Mouse (Mus musculus) erythroblast, embryonic 14.5 days (primary cell): Measurements from ENCODE around the gene Srp14. TPM values are rescaled to one million over a fixed set of nuclear protein-coding genes. Genes with fewer than 3 reads are reported as not detected.

Source experiments
- H3K27me3 ChIP-seq: 2 replicates; pipeline ENCODE4 v1.6.1; 2012; ENCODE audit warnings: inconsistent platforms; ENCODE audit not compliant: control insufficient read depth
- H3K36me3 ChIP-seq: 2 replicates; pipeline ENCODE4 v1.6.1; 2012; ENCODE audit warnings: mild to moderate bottlenecking, inconsistent platforms; ENCODE audit not compliant: control insufficient read depth
- H3K4me1 ChIP-seq: 2 replicates; pipeline ENCODE4 v1.6.1; 2012; ENCODE audit warnings: inconsistent platforms; ENCODE audit not compliant: control insufficient read depth
- H3K4me3 ChIP-seq: replicated peaks from 2 replicates; pipeline ENCODE3; 2012; ENCODE audit warnings: moderate library complexity, mild to moderate bottlenecking, inconsistent platforms
- H3K9me3 ChIP-seq: 2 replicates; pipeline ENCODE4 v1.6.1; 2012; ENCODE audit warnings: low read length, inconsistent platforms, mixed read lengths; ENCODE audit not compliant: control insufficient read depth
- GATA1 ChIP-seq: IDR thresholded peaks from 2 replicates; pipeline ENCODE4 v1.6.1; 2012; ENCODE audit warnings: low read length, inconsistent platforms, mixed read lengths
- TAL1 ChIP-seq: IDR thresholded peaks from 3 replicates; pipeline ENCODE4 v1.6.1; 2012; ENCODE audit warnings: low read length, inconsistent platforms, mixed read lengths
- polyA plus RNA-seq: library from polyadenylated mRNA; stranded (reverse); fragments of >175 nt; gene quantifications from 2 replicates; pipeline ENCODE4 v1.2.3, GENCODE M21; 2012

Srp14 gene
- polyA plus RNA-seq, 1 experiment: 4.5 TPM

DNA sequence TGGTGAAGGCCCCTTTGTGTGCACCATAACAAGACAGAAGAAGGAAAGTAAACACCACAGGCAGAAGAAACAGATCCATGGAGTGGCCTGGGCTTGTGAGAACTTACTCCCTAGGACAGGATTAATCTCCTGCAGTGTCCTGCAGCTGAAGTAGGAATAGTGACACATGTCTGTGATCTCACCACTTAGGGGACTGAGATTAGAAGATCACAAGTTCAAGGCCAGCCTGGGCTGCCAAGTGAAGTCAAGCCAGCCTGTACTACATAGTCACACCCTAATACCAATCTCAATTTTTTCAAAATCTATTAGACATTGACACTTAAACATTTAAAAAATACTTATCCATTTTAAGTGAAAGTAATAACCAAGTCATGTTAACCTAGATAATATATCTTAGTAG is 11.2 kb downstream of the Srp14 start:
- H3K4me3 ChIP-seq: no peak overlapping the region
- no peaks in the 10 kb centered on the region for H3K9me3 ChIP-seq
- H3K4me1 ChIP-seq: no peaks in the 10 kb centered on the region
- TF ChIP-seq TAL1: no peak
- TF ChIP-seq GATA1: no peak
- peaks cover 76% of the 10 kb centered on the region for H3K36me3 ChIP-seq
- no peaks in the 10 kb centered on the region for H3K27me3 ChIP-seq

- no peak for TF ChIP-seq TAL1
- no peak overlapping the region for H3K4me3 ChIP-seq
- H3K4me1 ChIP-seq: no peaks in the 10 kb centered on the region
- H3K27me3 ChIP-seq: no peaks in the 10 kb centered on the region
- H3K36me3 ChIP-seq: peaks cover 72% of the 10 kb centered on the region
- H3K9me3 ChIP-seq: no peaks in the 10 kb centered on the region
Observed at GRCm38 (mm10) chr2:118466601-118467000, 12.9 kb downstream of the Srp14 start.

DNA sequence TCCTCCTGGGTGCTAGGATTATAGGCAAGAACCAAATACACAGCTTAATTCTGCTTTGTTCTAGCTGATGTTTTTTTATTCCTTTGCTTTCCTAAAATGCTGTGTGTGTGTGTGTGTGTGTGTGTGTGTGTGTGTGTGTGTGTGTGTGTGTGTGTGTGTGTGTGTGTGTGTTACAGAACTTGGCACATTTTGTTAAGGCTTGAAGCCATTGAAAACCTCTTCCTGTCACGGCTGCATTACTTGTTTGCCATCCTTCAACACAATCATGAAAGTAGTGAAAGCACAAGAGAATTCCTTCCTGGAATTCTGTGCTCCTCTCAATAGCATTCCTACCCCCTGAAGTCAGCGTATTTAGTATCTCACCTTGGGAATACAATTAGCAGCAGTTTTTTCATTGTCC is 13.6 kb downstream of the Srp14 start:
- H3K9me3 ChIP-seq: no peaks in the 10 kb centered on the region
- no peaks in the 10 kb centered on the region for H3K4me1 ChIP-seq
- H3K36me3 ChIP-seq: peaks cover 71% of the 10 kb centered on the region
- no peak overlapping the region for H3K4me3 ChIP-seq
- no peaks in the 10 kb centered on the region for H3K27me3 ChIP-seq
- TF ChIP-seq GATA1 (no peak), TAL1 (no peak)

DNA sequence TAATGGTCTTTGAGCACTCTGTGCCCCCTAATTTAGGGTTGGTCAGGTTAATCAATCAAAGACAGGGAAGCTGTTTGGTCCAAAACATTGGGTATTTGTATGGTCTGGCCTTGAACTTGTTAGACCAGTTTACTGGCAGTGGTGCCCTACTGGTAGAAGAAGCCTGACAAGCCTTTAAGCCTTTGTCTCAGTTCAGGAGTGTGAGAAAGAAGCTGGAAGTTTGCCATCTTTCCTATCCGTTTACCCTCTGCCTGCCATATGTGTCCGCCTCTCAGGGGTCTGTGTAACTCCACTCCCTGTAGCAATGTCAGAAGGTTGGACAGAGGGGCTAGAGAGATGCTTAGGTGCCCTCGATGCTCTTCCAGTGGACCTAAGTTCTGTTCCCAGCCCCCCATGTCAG is 15.1 kb downstream of the Srp14 start:
- no peaks in the 10 kb centered on the region for H3K4me1 ChIP-seq
- no peaks in the 10 kb centered on the region for H3K9me3 ChIP-seq
- peaks cover 60% of the 10 kb centered on the region for H3K36me3 ChIP-seq
- no peaks in the 10 kb centered on the region for H3K27me3 ChIP-seq
- TF ChIP-seq TAL1: no peak
- TF ChIP-seq GATA1: no peak
- no peak overlapping the region for H3K4me3 ChIP-seq

- H3K27me3 ChIP-seq: no peaks in the 10 kb centered on the region
- H3K36me3 ChIP-seq: peaks cover 53% of the 10 kb centered on the region
- no peaks in the 10 kb centered on the region for H3K4me1 ChIP-seq
- H3K4me3 ChIP-seq: no peak overlapping the region
- TF ChIP-seq GATA1 (no peak), TAL1 (no peak)
- H3K9me3 ChIP-seq: no peaks in the 10 kb centered on the region
Observed at GRCm38 (mm10) chr2:118463480-118463879, 16.0 kb downstream of the Srp14 start.

- Histone ChIP-seq H3K4me3 (no peak overlapping the region), H3K4me1 (no peaks in the 10 kb centered on the region), H3K36me3 (peaks cover 45% of the 10 kb centered on the region), H3K27me3 (no peaks in the 10 kb centered on the region), H3K9me3 (no peaks in the 10 kb centered on the region)
- TF ChIP-seq TAL1 (no peak), GATA1 (no peak)
Observed at GRCm38 (mm10) chr2:118461480-118462165, 17.9 kb downstream of the Srp14 start.

DNA sequence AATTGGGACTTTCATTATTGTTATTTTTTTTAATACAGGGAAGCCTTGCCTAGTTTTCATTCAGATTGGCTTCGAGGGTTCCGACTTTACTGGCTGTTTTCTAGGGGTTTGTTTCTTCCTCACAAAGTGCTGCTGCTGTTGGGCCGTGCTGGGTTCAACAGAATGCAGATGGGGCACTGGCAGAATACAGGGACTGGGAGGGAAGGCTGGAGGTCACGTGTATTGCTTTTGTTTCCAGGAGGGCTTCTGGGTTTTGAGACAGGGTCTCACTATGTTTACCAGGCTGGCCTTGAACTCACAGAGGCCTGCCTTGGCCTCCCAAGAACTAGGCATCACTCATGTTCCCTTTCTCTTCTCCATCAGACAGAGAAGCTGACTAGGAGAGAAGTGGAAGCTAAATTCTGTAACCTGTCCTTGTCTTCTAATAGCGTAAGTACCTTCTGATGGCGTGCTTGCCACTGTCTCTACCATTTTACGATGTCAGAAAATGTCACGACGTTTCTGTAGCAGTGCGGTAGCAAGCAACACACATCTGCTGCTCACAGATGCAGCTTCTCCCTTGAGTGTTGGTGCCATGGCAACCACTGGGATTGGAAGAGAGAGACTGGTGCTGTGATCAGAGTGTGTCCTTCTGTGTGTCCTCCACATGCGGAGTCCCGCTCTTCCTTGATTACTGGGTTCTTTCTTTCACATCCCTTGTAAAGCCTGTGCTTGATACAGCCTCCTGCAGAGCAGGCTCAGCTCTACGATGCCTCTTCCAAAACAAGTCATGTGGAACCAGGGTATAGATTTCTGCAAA is 21.8 kb downstream of the Srp14 start:
- no peaks in the 10 kb centered on the region for H3K4me1 ChIP-seq
- no peaks in the 10 kb centered on the region for H3K9me3 ChIP-seq
- H3K27me3 ChIP-seq: no peaks in the 10 kb centered on the region
- H3K4me3 ChIP-seq: no peak overlapping the region
- no peak for TF ChIP-seq TAL1
- TF ChIP-seq GATA1: no peak
- H3K36me3 ChIP-seq: peaks cover 36% of the 10 kb centered on the region

DNA sequence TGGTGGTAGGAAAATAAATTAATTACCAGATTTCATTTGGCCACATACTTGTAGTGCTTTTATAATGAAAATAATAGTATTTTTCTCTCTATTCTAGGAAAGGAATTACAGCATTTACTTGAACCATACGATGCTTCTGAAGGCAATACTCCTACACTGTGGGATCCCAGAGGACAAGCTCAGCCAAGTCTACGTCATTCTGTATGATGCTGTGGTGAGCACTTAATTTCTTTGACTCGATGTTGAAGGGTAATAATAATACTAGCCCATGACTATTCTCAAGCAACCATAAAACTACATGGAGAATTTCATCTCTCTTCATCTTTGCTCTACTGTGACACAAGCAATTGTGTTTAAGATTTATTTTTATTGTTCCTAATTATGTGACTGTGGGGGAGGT is 22.5 kb downstream of the Srp14 start:
- Histone ChIP-seq H3K9me3 (no peaks in the 10 kb centered on the region), H3K4me1 (no peaks in the 10 kb centered on the region), H3K36me3 (peaks cover 32% of the 10 kb centered on the region), H3K27me3 (no peaks in the 10 kb centered on the region), H3K4me3 (no peak overlapping the region)
- no peak for TF ChIP-seq TAL1
- TF ChIP-seq GATA1: no peak

DNA sequence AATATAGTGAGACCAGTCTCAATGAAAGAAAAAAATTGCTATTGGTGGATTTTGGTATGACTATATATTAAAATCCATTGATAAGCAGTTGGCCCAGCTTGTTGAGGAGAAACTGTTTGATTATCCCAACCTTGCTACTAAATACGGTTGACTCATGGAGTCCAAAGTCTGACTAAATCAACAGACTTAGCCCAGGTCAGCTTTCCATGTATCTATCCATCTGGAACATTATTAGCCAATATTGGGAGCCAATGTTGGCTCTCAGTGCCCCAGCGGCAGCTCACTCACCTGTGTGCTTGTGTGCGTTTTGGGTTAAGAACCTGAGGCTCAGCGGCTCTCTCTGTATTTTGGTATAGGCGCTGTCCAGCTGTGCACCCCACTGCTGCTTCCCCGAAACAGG is 28.5 kb downstream of the Srp14 start:
- H3K36me3 ChIP-seq: peaks cover 15% of the 10 kb centered on the region
- TF ChIP-seq GATA1 (no peak), TAL1 (no peak)

GRCm38 (mm10) chr2:118448181-118448580 is 31.3 kb downstream of the Srp14 start:
- H3K36me3 ChIP-seq: peaks cover 26% of the 10 kb centered on the region
- H3K9me3 ChIP-seq: peaks cover 3% of the 10 kb centered on the region

More for the DNA sequence above, 28.5 kb downstream of the Srp14 start:
- Histone ChIP-seq H3K4me1 (no peaks in the 10 kb centered on the region), H3K27me3 (no peaks in the 10 kb centered on the region), H3K9me3 (no peaks in the 10 kb centered on the region), H3K4me3 (no peak overlapping the region)

More at GRCm38 (mm10) chr2:118448181-118448580, 31.3 kb downstream of the Srp14 start:
- H3K27me3 ChIP-seq: no peaks in the 10 kb centered on the region
- no peaks in the 10 kb centered on the region for H3K4me1 ChIP-seq
- no peak overlapping the region for H3K4me3 ChIP-seq
- TF ChIP-seq TAL1 (no peak), GATA1 (no peak)
